Mouse (Mus musculus) olfactory bulb, adult 2 months (tissue): ENCODE data around the gene Dcbld2.

Experiments
- CTCF ChIP-seq: fragments of 200-500 bp; IDR thresholded peaks from 2 replicates; pipeline ENCODE4 v1.5.1; 2012; ENCODE audit warnings: low read depth, mild to moderate bottlenecking, low read length, moderate library complexity; ENCODE audit not compliant: insufficient read depth
- POLR2A ChIP-seq: fragments of 200-500 bp; IDR thresholded peaks from 2 replicates; pipeline ENCODE4 v1.6.1; 2012; ENCODE audit warnings: mild to moderate bottlenecking, low read depth, low read length, moderate library complexity; ENCODE audit not compliant: insufficient read depth

- no peak for TF ChIP-seq POLR2A
- TF ChIP-seq CTCF: no peak
Observed at GRCm38 (mm10) chr16:58421696-58422354, 13.6 kb downstream of the Dcbld2 start.
